Mouse (Mus musculus) embryonic facial prominence, embryonic 13.5 days (tissue): ENCODE results near the gene Cplane1. TPM values are rescaled to one million over a fixed set of nuclear protein-coding genes. Genes with fewer than 3 reads are reported as not detected.
"Not testable (repeated sequence)": the region's sequence is repeated elsewhere in the genome, so short reads cannot be mapped to it uniquely, and the experiment has no call there.

Experiments used
- ATAC-seq: fragments of 200-750 bp; cut with Nextera tagmentation; 2 replicates; pipeline ENCODE4 v1.8.0; 2017; ENCODE audit warnings: low read depth; ENCODE audit not compliant: insufficient number of reproducible peaks, insufficient read depth, low FRiP score, low TSS enrichment
- H3K27ac ChIP-seq: fragments of 300-500 bp; sonication (generic); 2 replicates; pipeline ENCODE4 v1.5.1; 2015; ENCODE audit warnings: moderate library complexity, mild to moderate bottlenecking, inconsistent platforms
- H3K27me3 ChIP-seq: fragments of 300-500 bp; sonication (generic); 2 replicates; pipeline ENCODE4 v1.6.1; 2015; ENCODE audit warnings: mild to moderate bottlenecking, inconsistent platforms
- H3K36me3 ChIP-seq: fragments of 300-500 bp; sonication (generic); 2 replicates; pipeline ENCODE4 v1.6.1; 2015; ENCODE audit warnings: mild to moderate bottlenecking, inconsistent platforms
- H3K4me1 ChIP-seq: fragments of 300-500 bp; sonication (generic); 2 replicates; pipeline ENCODE4 v1.6.1; 2015; ENCODE audit warnings: inconsistent platforms
- H3K4me2 ChIP-seq: fragments of 300-500 bp; sonication (generic); 2 replicates; pipeline ENCODE4 v1.6.1; 2015; ENCODE audit warnings: moderate library complexity, mild to moderate bottlenecking, inconsistent platforms
- H3K4me3 ChIP-seq: fragments of 300-500 bp; sonication (generic); 2 replicates; pipeline ENCODE4 v1.5.1; 2015; ENCODE audit warnings: mild to moderate bottlenecking, inconsistent platforms
- H3K9ac ChIP-seq: fragments of 300-500 bp; sonication (generic); 2 replicates; pipeline ENCODE4 v1.6.1; 2015; ENCODE audit warnings: mild to moderate bottlenecking, inconsistent platforms
- H3K9me3 ChIP-seq: fragments of 300-500 bp; sonication (generic); 2 replicates; pipeline ENCODE4 v1.6.1; 2016; ENCODE audit warnings: inconsistent platforms
- WGBS: fragments of 180-500 bp; shearing (Covaris S2); methylation state at CpG from one replicate; pipeline ENCODE4 v1.1.7; 2015; ENCODE audit warnings: mixed read lengths; 5-methylcytosine and 5-hydroxymethylcytosine counted together
- polyA plus RNA-seq: library from polyadenylated mRNA; unstranded; fragments of >200 nt; fragmentation: Nextera tagmentation; extraction: Ambion mirVana; gene quantifications from 2 replicates; pipeline ENCODE4 v1.2.1, GENCODE M21; 2015

The Cplane1 gene
- polyA plus RNA-seq, 1 experiment from 2014 or later: 16.0 TPM

GRCm38 (mm10) chr15:8234167-8234566 lies 65.3 kb downstream of the Cplane1 start:
- 88% methylated on average over 1 of the region's 1 CpGs for WGBS
- H3K4me1 ChIP-seq, H3K4me2 ChIP-seq, H3K9me3 ChIP-seq, H3K4me3 ChIP-seq, H3K27me3 ChIP-seq, H3K27ac ChIP-seq, ATAC-seq, H3K9ac ChIP-seq: not testable (repeated sequence)
- H3K36me3 ChIP-seq: peaks cover 86% of the 10 kb centered on the region

DNA sequence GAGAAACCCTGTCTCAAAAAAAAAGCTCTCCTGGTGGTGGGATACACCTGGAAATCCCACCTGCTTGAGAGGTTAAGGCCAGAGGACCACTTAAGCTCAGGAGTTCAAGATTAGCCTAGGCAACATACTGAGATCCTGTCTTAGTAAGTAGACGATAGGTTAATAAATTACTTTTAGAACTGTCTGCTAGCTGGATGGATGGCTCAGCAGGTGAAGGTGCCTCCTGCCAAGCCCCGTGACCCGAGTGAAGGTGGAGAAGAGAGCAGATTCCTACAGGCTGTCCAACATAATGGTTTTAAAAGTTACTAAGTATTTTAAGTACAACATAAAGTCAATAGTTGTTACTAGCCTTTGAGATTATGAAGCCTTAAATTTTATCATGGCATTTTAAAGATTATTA lies 97.0 kb downstream of the Cplane1 start:
- Histone ChIP-seq H3K9me3 (no peaks in the 10 kb centered on the region), H3K27me3 (no peaks in the 10 kb centered on the region), H3K27ac (no peak overlapping the region), H3K9ac (no peak overlapping the region), H3K36me3 (peaks cover 82% of the 10 kb centered on the region), H3K4me2 (no peak overlapping the region), H3K4me3 (no peak overlapping the region), H3K4me1 (no peaks in the 10 kb centered on the region)
- no peak for ATAC-seq
- WGBS: 93% methylated on average over 3 of the region's 3 CpGs

DNA sequence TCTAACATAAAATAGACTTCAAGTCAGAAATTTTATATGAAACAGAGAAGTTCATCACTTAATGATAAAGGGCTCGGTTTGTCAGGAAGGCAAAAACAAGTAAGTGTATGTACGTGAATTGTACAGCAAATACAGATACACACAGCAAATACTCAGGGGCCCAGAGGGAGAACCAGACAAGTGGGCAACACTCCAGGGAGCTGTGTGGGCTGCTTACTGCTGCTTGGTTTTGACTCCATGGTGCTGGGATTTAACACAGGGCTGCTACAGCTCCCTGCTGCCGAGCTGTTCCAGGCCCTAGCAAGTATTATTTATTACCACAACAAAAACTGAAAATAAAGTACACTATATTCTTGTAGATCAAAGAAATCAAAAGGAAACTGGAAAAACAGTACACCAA lies 98.3 kb downstream of the Cplane1 start:
- ATAC-seq: no peak
- H3K4me1 ChIP-seq: no peaks in the 10 kb centered on the region
- no peak overlapping the region for H3K4me2 ChIP-seq
- no peak overlapping the region for H3K9ac ChIP-seq
- H3K36me3 ChIP-seq: peaks cover 87% of the 10 kb centered on the region
- no peak overlapping the region for H3K4me3 ChIP-seq
- H3K9me3 ChIP-seq: no peaks in the 10 kb centered on the region
- H3K27ac ChIP-seq: no peak overlapping the region
- no peaks in the 10 kb centered on the region for H3K27me3 ChIP-seq
- 90% methylated on average over 3 of the region's 3 CpGs for WGBS

DNA sequence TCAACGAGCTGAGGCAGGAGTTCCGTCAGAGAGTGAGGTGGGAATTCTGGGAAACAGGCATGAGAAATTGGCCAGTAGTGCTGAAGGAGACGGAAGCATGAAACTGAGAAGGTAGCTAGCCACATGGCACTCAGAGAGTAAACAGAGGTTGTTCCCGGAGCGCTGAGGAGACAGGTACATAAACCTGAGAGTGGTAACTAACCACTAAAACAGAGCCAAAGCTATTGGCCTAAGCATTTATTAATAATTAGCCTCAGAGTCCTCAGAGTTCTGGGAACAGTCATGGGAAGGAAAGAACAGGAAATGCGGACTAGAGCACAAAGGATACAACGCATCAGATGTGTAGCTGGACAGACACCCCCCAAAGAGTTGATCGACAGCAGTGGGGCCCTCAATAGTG lies 99.3 kb downstream of the Cplane1 start:
- Histone ChIP-seq H3K27ac (no peak overlapping the region), H3K4me1 (no peaks in the 10 kb centered on the region), H3K36me3 (peaks cover 88% of the 10 kb centered on the region), H3K4me2 (no peak overlapping the region), H3K9me3 (no peaks in the 10 kb centered on the region), H3K4me3 (no peak overlapping the region), H3K9ac (no peak overlapping the region), H3K27me3 (no peaks in the 10 kb centered on the region)
- 89% methylated on average over 8 of the region's 8 CpGs for WGBS
- ATAC-seq: no peak

DNA sequence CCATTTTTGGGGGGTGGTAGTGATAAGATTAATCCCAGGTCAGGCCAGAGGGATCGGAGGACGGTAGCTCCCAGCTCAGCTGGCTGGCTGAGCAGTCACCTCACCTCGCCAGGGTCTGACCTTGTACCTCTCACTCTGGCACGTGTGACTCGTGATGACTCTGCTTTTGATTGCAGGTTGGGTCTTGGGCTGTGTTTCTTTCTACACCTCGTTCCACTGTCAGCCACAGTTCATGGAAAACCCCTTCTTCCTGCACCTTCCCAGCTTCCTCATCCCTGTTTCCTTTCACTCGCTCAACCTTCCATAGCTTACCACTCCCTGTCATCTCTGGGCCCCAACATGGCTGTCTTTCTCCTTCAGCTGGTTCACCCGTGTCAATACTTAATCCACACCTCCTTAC lies 103.0 kb downstream of the Cplane1 start:
- WGBS: 89% methylated on average over 8 of the region's 8 CpGs
- Histone ChIP-seq H3K27ac (no peak overlapping the region), H3K4me2 (no peak overlapping the region), H3K9me3 (no peaks in the 10 kb centered on the region), H3K4me3 (no peak overlapping the region), H3K36me3 (peaks cover 76% of the 10 kb centered on the region), H3K27me3 (no peaks in the 10 kb centered on the region), H3K9ac (no peak overlapping the region), H3K4me1 (no peaks in the 10 kb centered on the region)
- ATAC-seq: no peak

GRCm38 (mm10) chr15:8277916-8278315 lies 109.0 kb downstream of the Cplane1 start:
- not testable (repeated sequence) for H3K27me3 ChIP-seq, H3K9me3 ChIP-seq, H3K4me2 ChIP-seq, H3K4me1 ChIP-seq, H3K4me3 ChIP-seq, H3K9ac ChIP-seq, ATAC-seq, H3K27ac ChIP-seq
- H3K36me3 ChIP-seq: peaks cover 23% of the 10 kb centered on the region
- WGBS: 95% methylated on average over 4 of the region's 4 CpGs

- Histone ChIP-seq H3K4me3 (peak overlapping the region; percentile 40), H3K27ac (no peak overlapping the region; the same call in 1 of the 2 replicates), H3K27me3 (no peaks in the 10 kb centered on the region), H3K36me3 (peaks cover 12% of the 10 kb centered on the region; the same call in 1 of the 2 replicates), H3K9me3 (no peaks in the 10 kb centered on the region), H3K4me2 (peak overlapping the region; percentile 65), H3K9ac (peak overlapping the region; percentile 64), H3K4me1 (no peaks in the 10 kb centered on the region)
- 14% methylated on average over 17 of the region's 17 CpGs for WGBS
- no peak for ATAC-seq
Observed at GRCm38 (mm10) chr15:8279320-8279779, 110.4 kb downstream of the Cplane1 start.

DNA sequence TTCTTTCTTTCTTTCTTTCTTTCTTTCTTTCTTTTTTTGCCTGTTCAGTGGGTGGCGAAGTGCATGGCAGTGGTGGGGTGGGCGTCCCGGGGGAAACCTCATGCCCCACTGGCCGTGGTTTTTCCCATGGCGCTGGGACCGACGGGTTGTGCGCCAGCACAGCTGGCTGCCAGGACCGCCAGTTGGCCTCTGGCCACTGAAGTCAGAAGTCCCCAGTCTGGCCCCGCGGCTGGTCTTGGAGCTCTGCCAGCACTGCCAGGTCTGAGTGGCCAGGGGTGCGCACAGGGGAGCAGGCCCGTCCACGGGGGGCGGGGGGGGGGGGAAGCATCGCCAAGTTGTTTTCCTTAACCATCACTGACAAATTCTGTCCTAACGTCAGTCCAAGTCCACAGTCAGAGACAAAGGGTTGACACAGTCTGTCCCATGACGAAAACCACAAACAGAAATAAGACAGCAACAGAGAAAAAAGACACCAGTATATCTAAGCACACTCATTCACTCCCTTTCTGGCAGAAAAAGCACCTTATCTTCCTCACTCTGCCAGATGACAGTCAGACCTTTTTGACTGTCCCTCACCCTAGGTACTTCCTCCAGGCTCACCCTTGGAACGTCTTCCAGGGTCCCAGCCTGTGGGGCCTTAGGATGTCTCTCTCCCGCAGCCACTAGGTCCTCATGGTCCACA lies 111.2 kb downstream of the Cplane1 start:
- H3K36me3 ChIP-seq: peaks cover 6% of the 10 kb centered on the region; the same call in 1 of the 2 replicates
- no peaks in the 10 kb centered on the region for H3K27me3 ChIP-seq
- peak overlapping the region; percentile 40 for H3K4me3 ChIP-seq
- peak overlapping the region; percentile 65 for H3K4me2 ChIP-seq
- 68% methylated on average over 20 of the region's 20 CpGs for WGBS
- H3K9ac ChIP-seq: peak overlapping the region; percentile 61
- no peak overlapping the region for H3K27ac ChIP-seq
- no peaks in the 10 kb centered on the region for H3K9me3 ChIP-seq
- no peaks in the 10 kb centered on the region for H3K4me1 ChIP-seq
- no peak for ATAC-seq

GRCm38 (mm10) chr15:8281701-8282100 lies 112.8 kb downstream of the Cplane1 start:
- no peaks in the 10 kb centered on the region for H3K27me3 ChIP-seq
- ATAC-seq: no peak
- 81% methylated on average over 7 of the region's 7 CpGs for WGBS
- no peaks in the 10 kb centered on the region for H3K4me1 ChIP-seq
- no peak overlapping the region for H3K9ac ChIP-seq
- H3K36me3 ChIP-seq: no peaks in the 10 kb centered on the region
- no peak overlapping the region for H3K27ac ChIP-seq
- H3K4me3 ChIP-seq: no peak overlapping the region
- no peak overlapping the region for H3K4me2 ChIP-seq
- no peaks in the 10 kb centered on the region for H3K9me3 ChIP-seq

DNA sequence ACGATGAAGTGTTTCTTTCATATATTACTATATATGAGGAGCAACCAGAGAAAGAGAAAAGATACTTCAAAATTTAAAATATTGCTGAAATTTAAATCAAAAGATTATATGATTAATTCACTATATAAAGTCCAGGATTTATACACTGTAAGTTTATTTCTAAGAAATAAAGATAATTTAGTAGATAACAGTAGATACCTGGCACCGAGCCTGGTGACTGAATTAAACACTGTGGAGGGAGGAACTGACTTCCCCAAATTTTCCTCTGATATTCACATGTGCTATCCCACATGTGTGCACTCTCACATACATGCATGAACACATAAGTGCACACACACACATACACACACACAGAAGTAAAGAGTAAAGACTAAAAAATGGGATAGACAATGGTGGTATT lies 113.2 kb downstream of the Cplane1 start:
- no peak for ATAC-seq
- no peaks in the 10 kb centered on the region for H3K27me3 ChIP-seq
- 89% methylated on average over 2 of the region's 2 CpGs for WGBS
- no peaks in the 10 kb centered on the region for H3K36me3 ChIP-seq
- H3K9ac ChIP-seq: no peak overlapping the region
- H3K9me3 ChIP-seq: no peaks in the 10 kb centered on the region
- H3K4me1 ChIP-seq: no peaks in the 10 kb centered on the region
- no peak overlapping the region for H3K27ac ChIP-seq
- H3K4me2 ChIP-seq: no peak overlapping the region
- H3K4me3 ChIP-seq: no peak overlapping the region

DNA sequence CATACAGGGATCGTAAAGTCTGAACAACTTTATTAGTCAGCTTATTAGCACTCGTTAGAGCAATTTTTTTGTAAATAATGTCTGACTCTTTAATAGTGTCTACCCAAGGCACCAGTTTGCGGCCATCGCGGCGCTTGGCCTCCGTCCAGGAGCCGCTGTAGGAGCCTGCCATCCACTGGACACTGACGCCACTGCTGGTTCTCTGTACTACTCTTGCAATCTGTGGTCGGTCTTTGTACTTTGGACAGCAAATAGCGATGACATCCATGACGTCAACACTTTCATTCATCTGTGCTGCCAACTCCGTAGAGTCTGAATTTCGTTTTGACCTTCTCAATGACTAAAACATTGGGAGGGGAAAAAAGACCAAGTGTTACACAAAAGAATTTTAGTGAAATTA lies 122.3 kb downstream of the Cplane1 start:
- H3K9ac ChIP-seq: no peak overlapping the region
- H3K36me3 ChIP-seq: peaks cover 57% of the 10 kb centered on the region
- no peak overlapping the region for H3K4me2 ChIP-seq
- H3K27me3 ChIP-seq: no peaks in the 10 kb centered on the region
- H3K27ac ChIP-seq: no peak overlapping the region
- no peak overlapping the region for H3K4me3 ChIP-seq
- no peaks in the 10 kb centered on the region for H3K4me1 ChIP-seq
- 92% methylated on average over 14 of the region's 14 CpGs for WGBS
- ATAC-seq: no peak
- H3K9me3 ChIP-seq: no peaks in the 10 kb centered on the region

- no peak overlapping the region for H3K27ac ChIP-seq
- H3K9me3 ChIP-seq: no peaks in the 10 kb centered on the region
- H3K4me1 ChIP-seq: no peaks in the 10 kb centered on the region
- H3K36me3 ChIP-seq: peaks cover 82% of the 10 kb centered on the region
- ATAC-seq: no peak
- no peak overlapping the region for H3K4me2 ChIP-seq
- H3K27me3 ChIP-seq: no peaks in the 10 kb centered on the region
- H3K9ac ChIP-seq: no peak overlapping the region
- H3K4me3 ChIP-seq: no peak overlapping the region
- 94% methylated on average over 6 of the region's 6 CpGs for WGBS
Observed at GRCm38 (mm10) chr15:8294150-8294549, 125.2 kb downstream of the Cplane1 start.
